Mouse (Mus musculus) liver, embryonic 14.5 days (tissue): Measurements from ENCODE around the gene Olfr459. TPM values are rescaled to one million over a fixed set of nuclear protein-coding genes. Genes with fewer than 3 reads are reported as not detected.

Source experiments
- ATAC-seq: fragments of 200-750 bp; cut with Nextera tagmentation; 2 replicates; pipeline ENCODE4 v1.8.0; 2017; ENCODE audit warnings: moderate number of reproducible peaks, mild to moderate bottlenecking, moderate library complexity; ENCODE audit not compliant: insufficient read depth
- DNase-seq, 3 experiments: peaks; one replicate each; pipeline ENCODE4 v3.0.0-alpha.2; 2012 to 2013; ENCODE audit warnings: low read depth in 3 of 3, low spot score in 3 of 3
- H3K27ac ChIP-seq: fragments of 300-500 bp; sonication (generic); 2 replicates; pipeline ENCODE4 v1.5.1; 2014; ENCODE audit warnings: moderate library complexity, mild to moderate bottlenecking, control low read depth, inconsistent platforms
- H3K27me3 ChIP-seq: fragments of 300-500 bp; sonication (generic); 2 replicates; pipeline ENCODE4 v1.6.1; 2014; ENCODE audit warnings: mild to moderate bottlenecking, low read length, moderate library complexity; ENCODE audit not compliant: control insufficient read depth, insufficient read depth
- H3K36me3 ChIP-seq: fragments of 300-500 bp; sonication (generic); replicated peaks from 2 replicates; pipeline ENCODE4 v1.6.1; 2014; ENCODE audit warnings: low read depth; ENCODE audit not compliant: control insufficient read depth, insufficient read depth
- H3K4me1 ChIP-seq, 2 experiments: fragments of 200-500 bp in 1 of 2; fragments of 300-500 bp in 1 of 2; sonication (generic) in 1 of 2; replicated peaks; 2 replicates each; pipeline ENCODE4 v1.6.1; 2012 to 2014; ENCODE audit warnings: antibody characterized with exemption in 1 of 2, inconsistent platforms in 1 of 2, low read length in 1 of 2; ENCODE audit not compliant: control insufficient read depth in 2 of 2, insufficient read depth in 2 of 2
- H3K4me2 ChIP-seq: fragments of 300-500 bp; sonication (generic); 2 replicates; pipeline ENCODE4 v1.6.1; 2014; ENCODE audit warnings: low read depth, mild to moderate bottlenecking, control low read depth, moderate library complexity
- H3K4me3 ChIP-seq, 2 experiments: fragments of 200-500 bp in 1 of 2; fragments of 300-500 bp in 1 of 2; sonication (generic) in 1 of 2; 2 replicates each; pipeline ENCODE4 v1.5.1; 2012 to 2014; ENCODE audit warnings: low read depth in 2 of 2, low read length in 2 of 2, mild to moderate bottlenecking in 2 of 2, control low read depth in 1 of 2, inconsistent platforms in 1 of 2, moderate library complexity in 1 of 2; ENCODE audit not compliant: insufficient read depth in 1 of 2
- H3K9ac ChIP-seq: fragments of 300-500 bp; sonication (generic); replicated peaks from 2 replicates; pipeline ENCODE4 v1.6.1; 2014; ENCODE audit warnings: mild to moderate bottlenecking, control low read depth, moderate library complexity
- H3K9me3 ChIP-seq: fragments of 300-500 bp; sonication (generic); 2 replicates; pipeline ENCODE4 v1.6.1; 2016; ENCODE audit warnings: low read length, mixed read lengths; ENCODE audit not compliant: control insufficient read depth
- CTCF ChIP-seq: IDR thresholded peaks from 2 replicates; pipeline ENCODE4 v1.5.1; 2016; ENCODE audit warnings: antibody characterized with exemption, low read depth, control low read depth
- EP300 ChIP-seq: IDR thresholded peaks from 2 replicates; pipeline ENCODE4 v1.6.1; 2016; ENCODE audit warnings: antibody characterized with exemption, low read depth
- WGBS: fragments of 180-500 bp; shearing (Covaris S2); extraction: QIAGEN DNeasy Blood & Tissue Kit; methylation state at CpG from one replicate; pipeline ENCODE4 v1.1.7; 2014; ENCODE audit not compliant: insufficient replicate concordance; 5-methylcytosine and 5-hydroxymethylcytosine counted together
- polyA plus RNA-seq, 2 experiments: library from polyadenylated mRNA; depleted of rRNA in 1 of 2; stranded (reverse) in 1 of 2; unstranded in 1 of 2; fragments of >200 nt; fragmentation: Nextera tagmentation in 1 of 2; extraction: Ambion mirVana in 1 of 2; gene quantifications; 2 replicates each; pipeline versions ENCODE4 v1.2.1 to v1.2.3; 2012 to 2014

The Olfr459 gene
- polyA plus RNA-seq (2012; rRNA removed) (not detected in 2 replicates), polyA plus RNA-seq (2014; fragmentation: Nextera tagmentation; extraction: Ambion mirVana) (not detected in 2 replicates)

- H3K27ac ChIP-seq, result no peak within 1 kb of the TSS
- TF ChIP-seq CTCF, result no peak
- no peak for TF ChIP-seq EP300
- no peak within 1 kb of the TSS for H3K4me2 ChIP-seq
- no peaks in the 10 kb centered on the region for H3K9me3 ChIP-seq
- ATAC-seq, result no peak
- H3K9ac ChIP-seq, result no peak within 1 kb of the TSS
- H3K4me1 ChIP-seq, result no peaks in the 10 kb centered on the region
- H3K27me3 ChIP-seq, result no peaks in the 10 kb centered on the region
- no peak for DNase-seq
- H3K36me3 ChIP-seq, result no peaks in the 10 kb centered on the region
- H3K4me3 ChIP-seq, result no peak within 1 kb of the TSS
- 64% methylated on average over 7 of the region's 7 CpGs for WGBS
These were observed at the start of gene Olfr459 for GRCm38 (mm10) chr6:41775077-41775476. Olfr459 (minus strand) TSS chr6:41775177.

- DNase-seq (no peak), ATAC-seq (no peak)
- no peak overlapping the region for H3K4me3 ChIP-seq
- no peaks in the 10 kb centered on the region for H3K9me3 ChIP-seq
- no peak overlapping the region for H3K27ac ChIP-seq
- no peaks in the 10 kb centered on the region for H3K36me3 ChIP-seq
- TF ChIP-seq CTCF (no peak), EP300 (no peak)
- H3K4me1 ChIP-seq, result no peaks in the 10 kb centered on the region
- H3K9ac ChIP-seq, result no peak overlapping the region
- H3K4me2 ChIP-seq, result no peak overlapping the region
- H3K27me3 ChIP-seq, result no peaks in the 10 kb centered on the region
These were observed 49.1 kb upstream of the Olfr459 start for GRCm38 (mm10) chr6:41824086-41824485.

- ATAC-seq (no peak), DNase-seq (no peak)
- Histone ChIP-seq H3K4me3 (no peak overlapping the region), H3K4me2 (no peak overlapping the region), H3K9ac (no peak overlapping the region), H3K9me3 (no peaks in the 10 kb centered on the region), H3K27ac (no peak overlapping the region), H3K36me3 (no peaks in the 10 kb centered on the region), H3K4me1 (no peaks in the 10 kb centered on the region), H3K27me3 (no peaks in the 10 kb centered on the region)
- WGBS, result 59% methylated on average over 2 of the region's 2 CpGs
- TF ChIP-seq EP300 (no peak), CTCF (no peak)
These were observed 11.7 kb upstream of the Olfr459 start for GRCm38 (mm10) chr6:41786700-41787099.

- H3K27me3 ChIP-seq, result no peaks in the 10 kb centered on the region
- no peaks in the 10 kb centered on the region for H3K9me3 ChIP-seq
- H3K4me3 ChIP-seq, result no peak overlapping the region
- ATAC-seq (no peak), DNase-seq (no peak)
- H3K9ac ChIP-seq, result no peak overlapping the region
- H3K27ac ChIP-seq, result no peak overlapping the region
- 58% methylated on average over 6 of the region's 6 CpGs for WGBS
- no peak for TF ChIP-seq CTCF
- TF ChIP-seq EP300, result no peak
- H3K4me2 ChIP-seq, result no peak overlapping the region
- no peaks in the 10 kb centered on the region for H3K4me1 ChIP-seq
- H3K36me3 ChIP-seq, result no peaks in the 10 kb centered on the region
These were observed 744 bp upstream of the Olfr459 start for GRCm38 (mm10) chr6:41775721-41776120.

GRCm38 (mm10) chr6:41769872-41770271 is 5.1 kb downstream of the Olfr459 start:
- Histone ChIP-seq H3K9ac (no peak overlapping the region), H3K36me3 (no peaks in the 10 kb centered on the region), H3K27ac (no peak overlapping the region), H3K4me3 (no peak overlapping the region), H3K4me2 (no peak overlapping the region), H3K9me3 (no peaks in the 10 kb centered on the region), H3K4me1 (no peaks in the 10 kb centered on the region), H3K27me3 (no peaks in the 10 kb centered on the region)
- ATAC-seq (no peak), DNase-seq (no peak)
- WGBS, result 47% methylated on average over 1 of the region's 1 CpGs
- TF ChIP-seq CTCF (no peak), EP300 (no peak)
